Mouse (Mus musculus): ENCODE results near the gene Fermt3. TPM values are rescaled to one million over a fixed set of nuclear protein-coding genes. Genes with fewer than 3 reads are reported as not detected.
"Not testable (repeated sequence)": the region's sequence is repeated elsewhere in the genome, so short reads cannot be mapped to it uniquely, and the experiment has no call there.

Gene Fermt3
- total RNA-seq (2015) (76.4 and 89.1 TPM in 2 replicates), total RNA-seq (2017) (239 and 262 TPM in 2 replicates)

GRCm38 (mm10) chr19:7019191-7019590, at the start of gene Fermt3:
TSS of gene Fermt3 (minus strand) at chr19:7019469.
- peak; percentile 80 for ATAC-seq (ENCODE audit: poor library complexity, severe bottlenecking)

GRCm38 (mm10) chr19:7068136-7068535, 48.9 kb upstream of the Fermt3 start:
- peak; percentile 67 for ATAC-seq (ENCODE audit: poor library complexity, severe bottlenecking)

GRCm38 (mm10) chr19:7067344-7068050, 48.2 kb upstream of the Fermt3 start:
- no peak for ATAC-seq (ENCODE audit: poor library complexity, severe bottlenecking)

GRCm38 (mm10) chr19:7066828-7067342, 47.6 kb upstream of the Fermt3 start:
- ATAC-seq (ENCODE audit: poor library complexity, severe bottlenecking): no peak

- no peak for ATAC-seq (ENCODE audit: poor library complexity, severe bottlenecking)
Measured at GRCm38 (mm10) chr19:7066034-7066827, 47.0 kb upstream of the Fermt3 start.

GRCm38 (mm10) chr19:7064571-7064970, 45.3 kb upstream of the Fermt3 start:
- peak; percentile 94 for ATAC-seq (ENCODE audit: poor library complexity, severe bottlenecking)

- ATAC-seq (ENCODE audit: poor library complexity, severe bottlenecking): no peak
Measured at GRCm38 (mm10) chr19:7062916-7063315, 43.6 kb upstream of the Fermt3 start.

- no peak for ATAC-seq (ENCODE audit: poor library complexity, severe bottlenecking)
Measured at GRCm38 (mm10) chr19:7062110-7062509, 42.8 kb upstream of the Fermt3 start.

DNA sequence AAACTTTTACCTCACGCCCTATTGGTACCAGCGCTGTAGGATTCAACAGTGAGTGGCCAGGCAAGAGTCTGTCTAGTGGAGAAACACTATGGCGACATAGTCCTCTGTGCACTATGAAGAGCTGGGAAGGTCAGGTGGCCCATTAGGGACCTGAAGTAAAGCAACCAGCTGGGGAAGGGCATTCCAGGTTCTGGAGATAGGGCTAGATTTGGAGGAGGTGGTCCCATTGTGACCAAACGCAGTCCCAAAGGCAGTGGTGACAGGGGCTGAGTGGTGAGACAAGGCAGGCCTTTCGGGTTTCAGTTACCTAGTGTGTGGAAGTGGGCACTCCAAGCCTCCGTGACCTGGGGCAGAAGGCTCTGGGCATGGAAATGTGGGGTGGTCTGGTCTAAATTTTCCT, 39.3 kb upstream of the Fermt3 start:
- ATAC-seq (ENCODE audit: poor library complexity, severe bottlenecking): no peak

- peak; percentile 95 for ATAC-seq (ENCODE audit: poor library complexity, severe bottlenecking)
Measured at GRCm38 (mm10) chr19:7057722-7058207, 38.5 kb upstream of the Fermt3 start.

- ATAC-seq (ENCODE audit: poor library complexity, severe bottlenecking): peak; percentile 3; the same call in 1 of the 2 replicates
Measured at GRCm38 (mm10) chr19:7057126-7057721, 38.0 kb upstream of the Fermt3 start.

DNA sequence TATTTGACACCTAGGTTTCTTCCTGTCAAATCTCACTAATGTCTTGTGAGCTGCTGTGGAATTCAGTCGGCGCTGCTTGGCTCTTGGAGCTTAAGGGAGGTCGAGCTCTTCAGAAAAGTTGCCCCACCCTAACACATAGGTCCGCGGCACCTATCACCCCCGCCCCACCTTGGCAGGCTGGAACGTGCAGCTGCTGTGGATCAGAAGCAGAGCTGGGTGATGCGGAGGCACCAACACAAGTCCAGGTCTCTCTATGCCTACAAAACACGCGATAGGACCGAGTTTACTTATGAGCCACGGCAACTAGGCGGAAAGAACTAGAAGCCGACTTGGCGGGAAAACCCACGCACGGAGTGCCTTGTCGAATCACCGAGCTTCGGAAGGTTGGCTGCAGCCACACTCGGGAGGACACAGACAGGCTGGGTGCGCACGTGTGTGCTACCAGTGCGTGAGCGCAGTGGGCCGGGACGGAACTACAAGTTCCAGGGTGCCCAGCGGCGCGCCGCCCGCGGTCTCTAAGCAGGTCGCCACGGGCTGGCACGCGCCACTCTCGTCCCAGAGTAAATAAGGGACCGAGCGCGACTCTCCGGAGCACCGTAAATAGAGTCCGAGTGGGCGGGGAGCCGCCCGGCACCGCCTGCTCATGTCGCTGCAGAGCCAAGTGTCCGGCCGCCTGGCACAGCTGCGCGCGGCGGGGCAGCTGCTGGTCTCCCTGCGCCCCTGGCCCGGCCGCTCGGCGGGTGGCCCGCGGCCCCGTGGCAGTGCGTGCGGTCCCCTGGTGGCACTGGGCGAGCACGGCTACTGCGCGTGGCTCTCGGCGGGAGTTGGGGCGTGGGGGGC, 37.2 kb upstream of the Fermt3 start, which contains the start of gene Macrod1:
Macrod1 (plus strand) TSS at position 563 of the 840 bp plus-strand sequence.
- peak; percentile 84 for ATAC-seq (ENCODE audit: poor library complexity, severe bottlenecking)

GRCm38 (mm10) chr19:7055173-7055572, 35.9 kb upstream of the Fermt3 start:
- ATAC-seq (ENCODE audit: poor library complexity, severe bottlenecking): no peak

GRCm38 (mm10) chr19:7054772-7055171, 35.5 kb upstream of the Fermt3 start:
- ATAC-seq (ENCODE audit: poor library complexity, severe bottlenecking): no peak

GRCm38 (mm10) chr19:7053382-7053781, 34.1 kb upstream of the Fermt3 start:
- ATAC-seq (ENCODE audit: poor library complexity, severe bottlenecking): not testable (repeated sequence)

DNA sequence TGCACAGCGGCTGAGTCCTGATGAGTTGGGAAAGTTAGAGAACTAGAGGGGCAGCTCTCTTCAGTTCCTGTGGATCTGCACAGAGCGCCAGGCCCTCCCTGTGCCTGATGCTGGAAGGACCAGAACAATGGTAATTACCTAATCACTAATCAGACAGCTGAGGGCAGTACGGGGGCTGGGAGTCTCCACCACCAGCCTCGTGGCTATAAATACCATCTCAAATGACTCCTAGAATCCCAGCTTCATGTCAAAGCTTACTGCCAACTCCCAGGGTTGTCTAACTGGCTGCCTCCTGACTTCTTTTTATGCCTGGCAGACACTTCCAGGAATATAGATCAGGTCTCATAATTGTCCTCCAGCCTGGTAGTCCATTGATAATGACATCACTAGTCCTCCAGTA, 25.4 kb upstream of the Fermt3 start:
- ATAC-seq (ENCODE audit: poor library complexity, severe bottlenecking): no peak

GRCm38 (mm10) chr19:7044279-7044678, 25.0 kb upstream of the Fermt3 start:
- ATAC-seq (ENCODE audit: poor library complexity, severe bottlenecking): no peak

DNA sequence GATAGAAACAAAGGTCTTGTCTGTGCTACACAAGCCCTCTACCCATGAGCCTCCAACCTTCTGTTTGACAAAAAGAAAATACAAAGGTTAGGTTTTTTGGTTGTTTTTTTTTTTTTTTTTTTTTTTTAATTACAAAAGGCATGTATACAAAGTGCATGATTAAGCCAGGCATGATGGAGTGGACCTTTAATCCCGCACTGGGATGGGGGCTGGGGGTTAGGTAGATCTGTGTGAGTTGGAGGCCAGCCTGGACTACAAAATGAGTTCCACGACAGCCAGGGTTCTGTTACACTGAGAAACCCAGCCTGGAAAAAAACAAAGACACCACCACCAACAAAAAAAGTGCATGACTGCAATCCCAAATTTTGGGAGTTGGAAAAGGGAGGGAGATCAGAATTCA, 21.9 kb upstream of the Fermt3 start:
- ATAC-seq (ENCODE audit: poor library complexity, severe bottlenecking): no peak

- ATAC-seq (ENCODE audit: poor library complexity, severe bottlenecking): no peak
Measured at GRCm38 (mm10) chr19:7040637-7041130, 21.4 kb upstream of the Fermt3 start.

All from megakaryocyte, adult 5-6 weeks (primary cell).